Mouse (Mus musculus) hindbrain, postnatal 0 days (tissue): ENCODE measurements at regions not wholly inside any gene's neighbourhood (a gene's known extent, or its start where the extent isn't known, plus 50 kb on each side); places are given as distances from the start of the nearest gene placed in this dataset.
A peak's percentile ranks its signal among the peaks of the same experiment; 100 is the strongest.

Experiments used
- ATAC-seq: fragments of 200-750 bp; cut with Nextera tagmentation; 2 replicates; pipeline ENCODE4 v1.8.0; 2017; ENCODE audit warnings: mild to moderate bottlenecking, moderate TSS enrichment, moderate library complexity
- DNase-seq: peaks from one replicate; pipeline ENCODE4 v3.0.0-alpha.2; 2015; ENCODE audit warnings: low spot score
- H3K27ac ChIP-seq: fragments of 300-500 bp; sonication (generic); 2 replicates; pipeline ENCODE4 v1.5.1; 2014; ENCODE audit warnings: mild to moderate bottlenecking
- H3K27me3 ChIP-seq: fragments of 300-500 bp; sonication (generic); 2 replicates; pipeline ENCODE4 v1.6.1; 2014; ENCODE audit warnings: low read length, mixed read lengths; ENCODE audit not compliant: insufficient read depth
- H3K36me3 ChIP-seq: fragments of 300-500 bp; sonication (generic); 2 replicates; pipeline ENCODE4 v1.6.1; 2014; ENCODE audit warnings: low read length, mixed read lengths; ENCODE audit not compliant: insufficient read depth
- H3K4me1 ChIP-seq: fragments of 300-500 bp; sonication (generic); 2 replicates; pipeline ENCODE4 v1.6.1; 2014; ENCODE audit warnings: antibody characterized with exemption, low read length, mixed read lengths; ENCODE audit not compliant: insufficient read depth
- H3K4me2 ChIP-seq: fragments of 300-500 bp; sonication (generic); 2 replicates; pipeline ENCODE4 v1.6.1; 2014; ENCODE audit warnings: low read depth, mild to moderate bottlenecking, low read length, moderate library complexity, mixed read lengths
- H3K4me3 ChIP-seq: fragments of 300-500 bp; sonication (generic); 2 replicates; pipeline ENCODE4 v1.5.1; 2014; ENCODE audit warnings: low read length
- H3K9ac ChIP-seq: fragments of 300-500 bp; sonication (generic); replicated peaks from 2 replicates; pipeline ENCODE4 v1.6.1; 2014; ENCODE audit warnings: mild to moderate bottlenecking, low read length, moderate library complexity, mixed read lengths
- H3K9me3 ChIP-seq: fragments of 300-500 bp; sonication (generic); 2 replicates; pipeline ENCODE4 v1.6.1; 2016; ENCODE audit warnings: low read length, mixed read lengths
- CTCF ChIP-seq: IDR thresholded peaks from 2 replicates; pipeline ENCODE4 v1.5.1; 2016; ENCODE audit warnings: antibody characterized with exemption, control low read depth, low read depth
- WGBS: fragments of 180-500 bp; shearing (Covaris S2); extraction: QIAGEN DNeasy Blood & Tissue Kit; methylation state at CpG from one replicate; pipeline ENCODE4 v1.1.7; 2014; 5-methylcytosine and 5-hydroxymethylcytosine counted together

- WGBS = 95% methylated on average over 1 of the region's 1 CpGs
- H3K4me2 ChIP-seq = no peak overlapping the region
- ATAC-seq (no peak), DNase-seq (no peak)
- no peak overlapping the region for H3K27ac ChIP-seq
- no peaks in the 10 kb centered on the region for H3K27me3 ChIP-seq
- no peak overlapping the region for H3K9ac ChIP-seq
- no peaks in the 10 kb centered on the region for H3K36me3 ChIP-seq
- H3K4me1 ChIP-seq = no peaks in the 10 kb centered on the region
- TF ChIP-seq CTCF = no peak
- no peaks in the 10 kb centered on the region for H3K9me3 ChIP-seq
- no peak overlapping the region for H3K4me3 ChIP-seq
Measured at GRCm38 (mm10) chr17:4445606-4446005, 548.5 kb upstream of the Arid1b start.

- TF ChIP-seq CTCF = no peak
- WGBS = 68% methylated on average over 1 of the region's 1 CpGs
- H3K27me3 ChIP-seq = no peaks in the 10 kb centered on the region
- no peaks in the 10 kb centered on the region for H3K4me1 ChIP-seq
- no peak overlapping the region for H3K4me2 ChIP-seq
- DNase-seq = no peak
- no peaks in the 10 kb centered on the region for H3K36me3 ChIP-seq
- no peak for ATAC-seq
- no peak overlapping the region for H3K27ac ChIP-seq
- H3K4me3 ChIP-seq = no peak overlapping the region
- H3K9me3 ChIP-seq = no peaks in the 10 kb centered on the region
- H3K9ac ChIP-seq = no peak overlapping the region
Measured at GRCm38 (mm10) chr17:4457491-4457890, 536.6 kb upstream of the Arid1b start.

- DNase-seq (peak; percentile 56), ATAC-seq (no peak)
- WGBS = 38% methylated on average over 2 of the region's 2 CpGs
- H3K36me3 ChIP-seq = no peaks in the 10 kb centered on the region
- no peaks in the 10 kb centered on the region for H3K27me3 ChIP-seq
- no peak overlapping the region for H3K27ac ChIP-seq
- H3K4me3 ChIP-seq = no peak overlapping the region
- H3K4me1 ChIP-seq = no peaks in the 10 kb centered on the region
- TF ChIP-seq CTCF = no peak
- H3K4me2 ChIP-seq = no peak overlapping the region
- H3K9me3 ChIP-seq = no peaks in the 10 kb centered on the region
- no peak overlapping the region for H3K9ac ChIP-seq
Measured at GRCm38 (mm10) chr17:4461541-4461940, 532.6 kb upstream of the Arid1b start.

DNA sequence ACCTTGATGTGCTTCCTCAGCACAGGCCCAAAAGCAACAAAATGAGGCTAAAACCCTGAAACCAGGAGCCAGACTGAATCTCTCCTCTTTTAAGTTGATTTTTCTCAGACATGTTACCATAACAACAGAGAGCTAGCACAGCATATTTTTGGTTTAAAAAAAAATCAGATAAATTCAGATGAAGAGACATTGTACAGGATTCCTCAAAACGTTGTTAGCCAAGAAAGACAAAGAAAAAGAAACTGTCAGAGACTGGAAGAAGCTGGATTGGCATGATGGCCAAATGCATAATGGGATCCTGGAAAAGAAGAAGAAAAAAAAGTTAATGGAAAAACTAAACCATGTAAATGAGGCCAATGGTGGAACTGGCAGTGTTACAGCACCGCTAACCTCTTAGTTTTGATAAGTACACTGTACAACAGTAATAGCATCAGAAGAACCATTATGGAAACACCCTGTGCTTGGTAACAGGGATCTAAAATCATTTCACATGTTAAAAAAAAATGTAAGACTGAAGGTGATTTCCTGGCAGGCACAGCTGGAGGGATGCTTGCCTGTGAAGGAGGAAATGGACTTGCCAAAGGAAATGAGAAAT, 529.7 kb upstream of the Arid1b start:
- 43% methylated on average over 2 of the region's 2 CpGs for WGBS
- no peak for TF ChIP-seq CTCF
- H3K27me3 ChIP-seq = no peaks in the 10 kb centered on the region

GRCm38 (mm10) chr17:4465741-4466140, 528.4 kb upstream of the Arid1b start:
- DNase-seq (no peak), ATAC-seq (no peak)
- no peak overlapping the region for H3K27ac ChIP-seq
- WGBS = 87% methylated on average over 6 of the region's 6 CpGs
- no peaks in the 10 kb centered on the region for H3K9me3 ChIP-seq
- no peaks in the 10 kb centered on the region for H3K4me1 ChIP-seq
- H3K4me2 ChIP-seq = no peak overlapping the region
- no peak overlapping the region for H3K9ac ChIP-seq
- no peak overlapping the region for H3K4me3 ChIP-seq
- no peaks in the 10 kb centered on the region for H3K27me3 ChIP-seq
- H3K36me3 ChIP-seq = no peaks in the 10 kb centered on the region
- TF ChIP-seq CTCF = no peak

More for the DNA sequence above, 529.7 kb upstream of the Arid1b start:
- Histone ChIP-seq H3K36me3 (no peaks in the 10 kb centered on the region), H3K27ac (no peak overlapping the region), H3K4me3 (no peak overlapping the region), H3K9ac (no peak overlapping the region), H3K4me2 (no peak overlapping the region), H3K4me1 (no peaks in the 10 kb centered on the region), H3K9me3 (no peaks in the 10 kb centered on the region)
- no peak for ATAC-seq
- DNase-seq = no peak

- Histone ChIP-seq H3K4me3 (no peak overlapping the region), H3K36me3 (no peaks in the 10 kb centered on the region), H3K9me3 (no peaks in the 10 kb centered on the region), H3K4me2 (no peak overlapping the region), H3K4me1 (no peaks in the 10 kb centered on the region), H3K27ac (no peak overlapping the region), H3K27me3 (no peaks in the 10 kb centered on the region), H3K9ac (no peak overlapping the region)
- ATAC-seq (no peak), DNase-seq (no peak)
- WGBS = 55% methylated on average over 5 of the region's 5 CpGs
- no peak for TF ChIP-seq CTCF
Measured at GRCm38 (mm10) chr17:4472412-4472811, 521.7 kb upstream of the Arid1b start.

GRCm38 (mm10) chr17:4474350-4474749, 519.8 kb upstream of the Arid1b start:
- no peaks in the 10 kb centered on the region for H3K4me1 ChIP-seq
- no peak for ATAC-seq
- H3K4me3 ChIP-seq = no peak overlapping the region
- WGBS = 68% methylated on average over 5 of the region's 5 CpGs
- no peak overlapping the region for H3K4me2 ChIP-seq
- H3K27ac ChIP-seq = no peak overlapping the region
- H3K9ac ChIP-seq = no peak overlapping the region
- H3K9me3 ChIP-seq = no peaks in the 10 kb centered on the region
- H3K36me3 ChIP-seq = no peaks in the 10 kb centered on the region
- no peak for DNase-seq
- H3K27me3 ChIP-seq = no peaks in the 10 kb centered on the region
- no peak for TF ChIP-seq CTCF
